Mouse (Mus musculus) neural tube, embryonic 11.5 days (tissue): ENCODE measurements around the gene Shisal2b. TPM values are rescaled to one million over a fixed set of nuclear protein-coding genes. Genes with fewer than 3 reads are reported as not detected.
"Not testable (repeated sequence)": the region's sequence is repeated elsewhere in the genome, so short reads cannot be mapped to it uniquely, and the experiment has no call there.

Experiments
- ATAC-seq: fragments of 200-750 bp; cut with Nextera tagmentation; 2 replicates; pipeline ENCODE4 v1.8.0; 2017; ENCODE audit warnings: moderate number of reproducible peaks, mild to moderate bottlenecking, moderate TSS enrichment, moderate library complexity; ENCODE audit not compliant: insufficient read depth, low FRiP score, low TSS enrichment
- DNase-seq: peaks from one replicate; pipeline ENCODE4 v3.0.0-alpha.2; 2015; ENCODE audit warnings: low spot score
- H3K27ac ChIP-seq: fragments of 300-500 bp; sonication (generic); 2 replicates; pipeline ENCODE4 v1.5.1; 2014; ENCODE audit warnings: low read depth, mild to moderate bottlenecking, low read length
- H3K27me3 ChIP-seq: fragments of 300-500 bp; sonication (generic); 2 replicates; pipeline ENCODE4 v1.6.1; 2014; ENCODE audit warnings: mild to moderate bottlenecking, low read length, mixed read lengths; ENCODE audit not compliant: control insufficient read depth, insufficient read depth
- H3K36me3 ChIP-seq: fragments of 300-500 bp; sonication (generic); 2 replicates; pipeline ENCODE4 v1.6.1; 2014; ENCODE audit warnings: mild to moderate bottlenecking, low read length, moderate library complexity, mixed read lengths; ENCODE audit not compliant: control insufficient read depth, insufficient read depth
- H3K4me1 ChIP-seq: fragments of 300-500 bp; sonication (generic); 2 replicates; pipeline ENCODE4 v1.6.1; 2014; ENCODE audit warnings: low read length, mixed read lengths; ENCODE audit not compliant: control insufficient read depth, insufficient read depth
- H3K4me2 ChIP-seq: fragments of 300-500 bp; sonication (generic); 2 replicates; pipeline ENCODE4 v1.6.1; 2014; ENCODE audit warnings: low read depth, mild to moderate bottlenecking, moderate library complexity
- H3K4me3 ChIP-seq: fragments of 300-500 bp; sonication (generic); 2 replicates; pipeline ENCODE4 v1.5.1; 2014; ENCODE audit warnings: low read depth, low read length
- H3K9ac ChIP-seq: fragments of 300-500 bp; sonication (generic); 2 replicates; pipeline ENCODE4 v1.6.1; 2014; ENCODE audit warnings: mild to moderate bottlenecking, low read length
- H3K9me3 ChIP-seq: fragments of 300-500 bp; sonication (generic); 2 replicates; pipeline ENCODE4 v1.6.1; 2016; ENCODE audit warnings: low read length; ENCODE audit not compliant: control insufficient read depth
- WGBS: fragments of 180-500 bp; shearing (Covaris S2); extraction: QIAGEN DNeasy Blood & Tissue Kit; methylation state at CpG from one replicate; pipeline ENCODE4 v1.1.7; 2014; 5-methylcytosine and 5-hydroxymethylcytosine counted together
- polyA plus RNA-seq: library from polyadenylated mRNA; unstranded; fragments of >200 nt; fragmentation: Nextera tagmentation; extraction: Ambion mirVana; gene quantifications from 2 replicates; pipeline ENCODE4 v1.2.1, GENCODE M21; 2014

Gene Shisal2b
- polyA plus RNA-seq, result 0.17 TPM in 1 of 2 replicates, not detected in the other

- H3K4me2 ChIP-seq, result peak within 1 kb of the TSS; percentile 72
- no peaks in the 10 kb centered on the region for H3K36me3 ChIP-seq
- ATAC-seq, result peak; percentile 70
- no peaks in the 10 kb centered on the region for H3K27me3 ChIP-seq
- H3K4me1 ChIP-seq, result no peaks in the 10 kb centered on the region
- WGBS, result 5% methylated on average over 38 of the region's 38 CpGs
- no peak within 1 kb of the TSS for H3K27ac ChIP-seq
- H3K4me3 ChIP-seq, result peak within 1 kb of the TSS; percentile 38
- DNase-seq, result peak; percentile 73
- no peaks in the 10 kb centered on the region for H3K9me3 ChIP-seq
- peak within 1 kb of the TSS; percentile 42 for H3K9ac ChIP-seq
These were observed at the start of gene Shisal2b for GRCm38 (mm10) chr13:104863127-104863979. Gene Shisal2b, minus strand, starts transcription at chr13:104863893.

GRCm38 (mm10) chr13:104911626-104912025 lies 47.9 kb upstream of the Shisal2b start:
- WGBS, result 62% methylated on average over 5 of the region's 5 CpGs
- ATAC-seq, DNase-seq: not testable (repeated sequence)

GRCm38 (mm10) chr13:104911006-104911405 lies 47.3 kb upstream of the Shisal2b start:
- H3K9ac ChIP-seq, H3K27ac ChIP-seq, H3K4me1 ChIP-seq, H3K4me2 ChIP-seq, H3K27me3 ChIP-seq, H3K9me3 ChIP-seq, ATAC-seq, DNase-seq, H3K4me3 ChIP-seq, H3K36me3 ChIP-seq: not testable (repeated sequence)
- 100% methylated on average over 1 of the region's 1 CpGs for WGBS

More at GRCm38 (mm10) chr13:104911626-104912025, 47.9 kb upstream of the Shisal2b start:
- not testable (repeated sequence) for H3K36me3 ChIP-seq, H3K27me3 ChIP-seq, H3K4me2 ChIP-seq, H3K9me3 ChIP-seq, H3K4me3 ChIP-seq, H3K9ac ChIP-seq, H3K4me1 ChIP-seq, H3K27ac ChIP-seq

GRCm38 (mm10) chr13:104908691-104909090 lies 45.0 kb upstream of the Shisal2b start:
- Histone ChIP-seq H3K9ac (no peak overlapping the region), H3K4me1 (no peaks in the 10 kb centered on the region), H3K4me2 (no peak overlapping the region), H3K9me3 (no peaks in the 10 kb centered on the region), H3K27ac (no peak overlapping the region), H3K4me3 (no peak overlapping the region), H3K36me3 (no peaks in the 10 kb centered on the region), H3K27me3 (no peaks in the 10 kb centered on the region)
- no peak for ATAC-seq
- 71% methylated on average over 7 of the region's 7 CpGs for WGBS
- DNase-seq, result no peak

GRCm38 (mm10) chr13:104894771-104895170 lies 31.1 kb upstream of the Shisal2b start:
- WGBS, result 77% methylated on average over 1 of the region's 1 CpGs
- no peaks in the 10 kb centered on the region for H3K27me3 ChIP-seq
- H3K27ac ChIP-seq, result no peak overlapping the region
- no peak overlapping the region for H3K4me3 ChIP-seq
- H3K4me1 ChIP-seq, result no peaks in the 10 kb centered on the region
- ATAC-seq (no peak), DNase-seq (no peak)
- no peak overlapping the region for H3K9ac ChIP-seq
- no peaks in the 10 kb centered on the region for H3K36me3 ChIP-seq
- H3K4me2 ChIP-seq, result no peak overlapping the region
- H3K9me3 ChIP-seq, result no peaks in the 10 kb centered on the region

GRCm38 (mm10) chr13:104892337-104892736 lies 28.6 kb upstream of the Shisal2b start:
- 84% methylated on average over 4 of the region's 4 CpGs for WGBS
- Histone ChIP-seq H3K27ac (no peak overlapping the region), H3K4me1 (no peaks in the 10 kb centered on the region), H3K9ac (no peak overlapping the region), H3K9me3 (no peaks in the 10 kb centered on the region), H3K27me3 (no peaks in the 10 kb centered on the region), H3K4me3 (no peak overlapping the region), H3K36me3 (no peaks in the 10 kb centered on the region), H3K4me2 (no peak overlapping the region)
- DNase-seq (no peak), ATAC-seq (no peak)

GRCm38 (mm10) chr13:104886308-104887032 lies 22.8 kb upstream of the Shisal2b start:
- H3K4me1 ChIP-seq, result no peaks in the 10 kb centered on the region
- H3K27ac ChIP-seq, result no peak overlapping the region
- H3K4me2 ChIP-seq, result no peak overlapping the region
- H3K9ac ChIP-seq, result no peak overlapping the region
- H3K9me3 ChIP-seq, result no peaks in the 10 kb centered on the region
- H3K27me3 ChIP-seq, result no peaks in the 10 kb centered on the region
- no peak for ATAC-seq
- 81% methylated on average over 8 of the region's 8 CpGs for WGBS
- no peaks in the 10 kb centered on the region for H3K36me3 ChIP-seq
- H3K4me3 ChIP-seq, result no peak overlapping the region
- no peak for DNase-seq

GRCm38 (mm10) chr13:104883566-104884249 lies 20.0 kb upstream of the Shisal2b start:
- H3K4me3 ChIP-seq, result no peak overlapping the region
- ATAC-seq (peak; percentile 27; the same call in 1 of the 2 replicates), DNase-seq (no peak)
- no peaks in the 10 kb centered on the region for H3K4me1 ChIP-seq
- no peak overlapping the region for H3K4me2 ChIP-seq
- H3K9ac ChIP-seq, result no peak overlapping the region
- no peak overlapping the region for H3K27ac ChIP-seq
- 29% methylated on average over 11 of the region's 16 CpGs for WGBS
- no peaks in the 10 kb centered on the region for H3K27me3 ChIP-seq
- H3K9me3 ChIP-seq, result no peaks in the 10 kb centered on the region
- H3K36me3 ChIP-seq, result no peaks in the 10 kb centered on the region
